Mouse (Mus musculus) megakaryocyte, embryonic 14.5 days (primary cell): ENCODE data around the gene Nrm. TPM values are rescaled to one million over a fixed set of nuclear protein-coding genes. Genes with fewer than 3 reads are reported as not detected.
"Not testable (repeated sequence)": the region's sequence is repeated elsewhere in the genome, so short reads cannot be mapped to it uniquely, and the experiment has no call there.

Source experiments
- H3K27me3 ChIP-seq: replicated peaks from 2 replicates; pipeline ENCODE3; 2012; ENCODE audit warnings: inconsistent platforms
- H3K36me3 ChIP-seq: replicated peaks from 2 replicates; pipeline ENCODE3; 2012; ENCODE audit warnings: low read length, inconsistent platforms, mixed read lengths
- H3K4me1 ChIP-seq: 2 replicates; pipeline ENCODE4 v1.6.1; 2012; ENCODE audit warnings: inconsistent platforms
- H3K4me3 ChIP-seq: replicated peaks from 2 replicates; pipeline ENCODE3; 2012; ENCODE audit warnings: moderate library complexity, mild to moderate bottlenecking, inconsistent platforms
- H3K9me3 ChIP-seq: 2 replicates; pipeline ENCODE4 v1.6.1; 2012; ENCODE audit warnings: inconsistent platforms
- FLI1 ChIP-seq: IDR thresholded peaks from 2 replicates; pipeline ENCODE4 v1.6.1; 2012; ENCODE audit warnings: low read length, inconsistent platforms, mixed read lengths
- GATA1 ChIP-seq: IDR thresholded peaks from 3 replicates; pipeline ENCODE4 v1.6.1; 2012; ENCODE audit warnings: mixed read lengths, low read length, inconsistent platforms, borderline replicate concordance
- polyA plus RNA-seq: library from polyadenylated mRNA; stranded (reverse); fragments of >175 nt; gene quantifications from 2 replicates; pipeline ENCODE4 v1.2.3, GENCODE M21; 2012; ENCODE audit warnings: low replicate concordance; ENCODE audit not compliant: insufficient read depth

Nrm gene
- polyA plus RNA-seq, 1 experiment: 5.6 TPM

DNA sequence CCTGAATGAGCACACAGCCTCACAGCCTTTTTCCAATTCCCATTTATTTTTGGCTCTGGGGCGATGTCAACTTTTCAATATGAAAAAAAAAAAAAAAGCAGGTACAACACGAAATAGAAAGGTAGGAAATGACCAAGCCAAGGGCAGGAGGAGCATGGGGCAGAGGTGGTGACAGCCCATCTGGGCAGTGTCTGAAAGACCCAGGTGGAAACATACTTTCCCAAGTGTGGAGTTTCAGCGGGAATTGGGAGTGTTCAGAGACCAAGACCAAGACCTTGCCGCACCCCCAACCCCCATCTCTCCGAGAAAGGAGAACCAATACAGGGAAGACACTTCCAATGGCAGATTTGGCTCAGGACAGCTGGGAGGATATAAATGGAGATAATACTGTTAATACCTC is 27.2 kb upstream of the Nrm start:
- Histone ChIP-seq H3K4me3 (no peak overlapping the region), H3K27me3 (no peaks in the 10 kb centered on the region), H3K9me3 (no peaks in the 10 kb centered on the region), H3K36me3 (peaks cover 79% of the 10 kb centered on the region), H3K4me1 (peaks cover 70% of the 10 kb centered on the region)
- TF ChIP-seq FLI1: no peak
- TF ChIP-seq GATA1: no peak

- TF ChIP-seq FLI1: no peak
- TF ChIP-seq GATA1: no peak
- H3K36me3 ChIP-seq: peaks cover 70% of the 10 kb centered on the region
- no peaks in the 10 kb centered on the region for H3K9me3 ChIP-seq
- peak overlapping the region; percentile 79 for H3K4me3 ChIP-seq
- H3K4me1 ChIP-seq: peaks cover 70% of the 10 kb centered on the region
- no peaks in the 10 kb centered on the region for H3K27me3 ChIP-seq
Observed at GRCm38 (mm10) chr17:35834696-35835422, 26.3 kb upstream of the Nrm start.

DNA sequence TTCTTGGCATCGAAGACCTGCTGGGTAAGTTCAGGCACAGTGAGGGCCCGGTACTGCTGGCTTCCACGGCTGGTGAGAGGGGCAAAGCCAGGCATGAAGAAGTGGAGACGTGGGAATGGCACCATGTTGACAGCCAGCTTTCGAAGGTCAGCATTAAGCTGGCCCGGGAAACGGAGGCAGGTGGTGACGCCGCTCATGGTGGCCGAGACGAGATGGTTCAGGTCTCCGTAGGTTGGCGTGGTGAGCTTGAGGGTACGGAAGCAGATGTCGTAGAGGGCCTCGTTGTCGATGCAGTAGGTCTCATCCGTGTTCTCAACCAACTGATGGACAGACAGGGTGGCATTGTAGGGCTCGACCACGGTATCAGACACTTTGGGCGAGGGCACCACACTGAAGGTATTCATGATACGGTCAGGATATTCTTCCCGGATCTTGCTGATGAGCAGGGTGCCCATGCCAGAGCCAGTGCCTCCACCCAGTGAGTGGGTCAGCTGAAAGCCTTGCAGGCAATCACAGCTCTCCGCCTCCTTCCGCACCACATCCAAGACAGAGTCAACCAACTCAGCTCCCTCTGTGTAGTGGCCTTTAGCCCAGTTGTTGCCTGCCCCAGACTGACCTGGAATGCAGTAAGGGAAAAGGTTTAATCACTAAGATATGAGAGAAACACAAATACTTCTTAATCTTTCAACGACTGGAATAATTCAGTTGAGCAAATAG is 25.5 kb upstream of the Nrm start:
- Histone ChIP-seq H3K36me3 (peaks cover 62% of the 10 kb centered on the region), H3K9me3 (no peaks in the 10 kb centered on the region), H3K4me1 (peaks cover 66% of the 10 kb centered on the region), H3K4me3 (peak overlapping the region; percentile 79), H3K27me3 (no peaks in the 10 kb centered on the region)
- TF ChIP-seq GATA1: no peak
- no peak for TF ChIP-seq FLI1

GRCm38 (mm10) chr17:35836178-35836965 is 24.7 kb upstream of the Nrm start:
- TF ChIP-seq FLI1: no peak
- H3K9me3 ChIP-seq: no peaks in the 10 kb centered on the region
- H3K27me3 ChIP-seq: no peaks in the 10 kb centered on the region
- H3K36me3 ChIP-seq: peaks cover 55% of the 10 kb centered on the region
- H3K4me1 ChIP-seq: peaks cover 59% of the 10 kb centered on the region
- H3K4me3 ChIP-seq: peak overlapping the region; percentile 96

GRCm38 (mm10) chr17:35836991-35837422 is 24.1 kb upstream of the Nrm start:
- no peak for TF ChIP-seq GATA1
- TF ChIP-seq FLI1: no peak
- H3K4me3 ChIP-seq: peak overlapping the region; percentile 96
- peaks cover 63% of the 10 kb centered on the region for H3K4me1 ChIP-seq
- no peaks in the 10 kb centered on the region for H3K9me3 ChIP-seq
- peaks cover 48% of the 10 kb centered on the region for H3K36me3 ChIP-seq
- no peaks in the 10 kb centered on the region for H3K27me3 ChIP-seq

DNA sequence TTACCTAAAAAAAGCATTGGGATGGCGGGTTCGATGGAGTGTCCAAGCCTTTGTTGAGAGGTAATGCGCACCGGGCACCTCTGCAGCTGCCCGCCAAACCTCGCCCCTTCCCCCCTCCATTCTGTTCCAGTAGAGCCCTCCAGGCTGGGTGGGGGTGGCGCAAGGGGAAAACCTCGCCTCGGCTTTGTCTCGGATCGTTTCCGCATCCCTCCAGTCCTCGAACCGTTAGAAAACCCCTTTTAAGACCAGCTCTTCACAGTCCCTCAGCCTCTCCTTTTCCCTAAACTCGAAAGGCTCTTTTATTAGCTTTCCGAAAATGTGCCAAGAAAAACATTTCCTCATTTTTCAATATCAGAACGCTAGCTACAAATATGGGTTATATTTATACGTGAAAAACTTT is 23.6 kb upstream of the Nrm start:
- H3K36me3 ChIP-seq: peaks cover 43% of the 10 kb centered on the region
- TF ChIP-seq GATA1 (no peak), FLI1 (no peak)

DNA sequence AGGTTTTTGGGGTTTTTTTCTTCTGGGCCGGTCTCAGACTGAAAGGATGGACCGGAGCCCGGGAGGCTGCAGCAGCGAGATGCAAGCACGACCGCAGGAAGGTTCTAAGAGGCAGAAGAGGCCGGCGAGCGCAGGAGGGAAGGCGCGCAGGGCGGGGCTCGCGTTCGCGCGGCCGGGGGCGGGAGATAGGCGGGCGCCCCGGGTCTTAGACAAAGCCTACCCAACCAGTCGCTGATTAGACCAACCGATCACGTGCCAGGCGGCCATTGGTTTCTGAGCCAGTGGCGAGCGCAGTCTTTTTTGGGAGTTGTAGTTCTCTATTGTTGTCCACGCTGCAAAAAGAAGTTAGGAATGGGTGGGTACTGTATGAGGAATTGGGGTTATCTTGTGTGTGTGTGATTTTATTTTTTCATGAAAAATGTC is 23.0 kb upstream of the Nrm start, which contains the start of gene Tubb5:
Tubb5 (minus strand) TSS at position 185 of the 423 bp plus-strand sequence.
- Histone ChIP-seq H3K36me3 (peaks cover 37% of the 10 kb centered on the region), H3K9me3 (no peaks in the 10 kb centered on the region), H3K4me3 (peak within 1 kb of the TSS; percentile 96), H3K27me3 (no peaks in the 10 kb centered on the region), H3K4me1 (peaks cover 65% of the 10 kb centered on the region)
- TF ChIP-seq FLI1 (no peak), GATA1 (no peak)

More for the DNA sequence above, 23.6 kb upstream of the Nrm start:
- Histone ChIP-seq H3K9me3 (no peaks in the 10 kb centered on the region), H3K4me1 (peaks cover 65% of the 10 kb centered on the region), H3K27me3 (no peaks in the 10 kb centered on the region), H3K4me3 (peak overlapping the region; percentile 96)

- Histone ChIP-seq H3K4me1 (peaks cover 63% of the 10 kb centered on the region), H3K4me3 (peak overlapping the region; percentile 96), H3K27me3 (no peaks in the 10 kb centered on the region), H3K9me3 (no peaks in the 10 kb centered on the region), H3K36me3 (peaks cover 33% of the 10 kb centered on the region)
- TF ChIP-seq GATA1 (no peak), FLI1 (no peak)
Observed at GRCm38 (mm10) chr17:35838570-35838969, 22.5 kb upstream of the Nrm start.

- H3K4me1 ChIP-seq: peaks cover 59% of the 10 kb centered on the region
- not testable (repeated sequence) for H3K9me3 ChIP-seq, H3K27me3 ChIP-seq
- H3K4me3 ChIP-seq: peak overlapping the region; percentile 96
- H3K36me3 ChIP-seq: peaks cover 29% of the 10 kb centered on the region
Observed at GRCm38 (mm10) chr17:35839002-35839401, 22.1 kb upstream of the Nrm start.

GRCm38 (mm10) chr17:35840561-35840960 is 20.6 kb upstream of the Nrm start:
- Histone ChIP-seq H3K9me3 (no peaks in the 10 kb centered on the region), H3K4me1 (peaks cover 45% of the 10 kb centered on the region), H3K4me3 (peak overlapping the region; percentile 85), H3K27me3 (no peaks in the 10 kb centered on the region), H3K36me3 (peaks cover 27% of the 10 kb centered on the region)
- TF ChIP-seq FLI1 (no peak), GATA1 (no peak)
